Mouse (Mus musculus): ENCODE measurements at regions not wholly inside any gene's neighbourhood (a gene's known extent, or its start where the extent isn't known, plus 50 kb on each side); places are given as distances from the start of the nearest gene placed in this dataset.

- Histone ChIP-seq H3K4me2 (ENCODE audit: low read length) (no peak overlapping the region), H3K27me3 (replicated peaks; ENCODE audit: control insufficient read depth, insufficient read depth, low read length) (no peaks in the 10 kb centered on the region), H3K9ac (ENCODE audit: low read length) (no peak overlapping the region), H3K36me3 (ENCODE audit: control insufficient read depth, insufficient read depth, low read length) (no peaks in the 10 kb centered on the region), H3K4me3 (ENCODE audit: low read depth, low read length) (no peak overlapping the region), H3K4me1 (replicated peaks; ENCODE audit: control insufficient read depth, insufficient read depth, low read length) (no peaks in the 10 kb centered on the region; the same call in 1 of the 2 replicates), H3K9me3 (ENCODE audit: control insufficient read depth, low read length) (0 out of 2 replicates have a peak, but pooled peaks cover 2% of the 10 kb centered on the region), H3K27ac (ENCODE audit: low read depth) (no peak overlapping the region)
- WGBS: 68% methylated on average over 9 of the region's 9 CpGs
- ATAC-seq (replicated peaks; ENCODE audit: low FRiP score, low TSS enrichment, low read depth): no peak
- no peak for DNase-seq (ENCODE audit: low spot score)
Observed at GRCm38 (mm10) chr2:170253681-170254440, 106.0 kb upstream of the Zfp217 start.

GRCm38 (mm10) chr2:170252255-170253034 is 104.5 kb upstream of the Zfp217 start:
- WGBS: 66% methylated on average over 14 of the region's 14 CpGs
- Histone ChIP-seq H3K27me3 (replicated peaks; ENCODE audit: control insufficient read depth, insufficient read depth, low read length) (no peaks in the 10 kb centered on the region), H3K9me3 (ENCODE audit: control insufficient read depth, low read length) (no peaks in the 10 kb centered on the region), H3K9ac (ENCODE audit: low read length) (no peak overlapping the region), H3K27ac (ENCODE audit: low read depth) (no peak overlapping the region), H3K4me1 (replicated peaks; ENCODE audit: control insufficient read depth, insufficient read depth, low read length) (no peaks in the 10 kb centered on the region), H3K36me3 (ENCODE audit: control insufficient read depth, insufficient read depth, low read length) (no peaks in the 10 kb centered on the region), H3K4me2 (ENCODE audit: low read length) (no peak overlapping the region), H3K4me3 (ENCODE audit: low read depth, low read length) (no peak overlapping the region)
- no peak for ATAC-seq (replicated peaks; ENCODE audit: low FRiP score, low TSS enrichment, low read depth)
- DNase-seq (ENCODE audit: low spot score): no peak

DNA sequence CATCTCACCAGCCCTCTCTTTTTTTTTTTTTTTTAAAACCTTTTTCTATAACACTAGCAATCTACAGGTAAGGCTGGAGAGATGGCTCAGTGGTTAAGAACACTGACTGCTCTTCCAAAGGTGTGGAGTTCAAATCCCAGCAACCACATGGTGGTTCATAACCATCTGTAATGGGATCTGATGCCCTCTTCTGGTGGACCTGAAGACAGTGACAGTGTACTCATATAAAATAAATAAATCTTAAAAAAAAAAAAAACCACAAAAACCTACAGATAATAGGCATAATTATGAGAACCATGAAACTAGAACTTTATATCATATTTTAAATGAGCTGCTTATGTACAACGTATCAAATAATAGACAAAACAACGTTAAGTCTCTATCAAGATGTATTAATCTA is 102.8 kb upstream of the Zfp217 start:
- no peak overlapping the region for H3K9ac ChIP-seq (ENCODE audit: low read length)
- no peak for ATAC-seq (replicated peaks; ENCODE audit: low FRiP score, low TSS enrichment, low read depth)
- no peaks in the 10 kb centered on the region for H3K36me3 ChIP-seq (ENCODE audit: control insufficient read depth, insufficient read depth, low read length)
- no peak overlapping the region for H3K4me3 ChIP-seq (ENCODE audit: low read depth, low read length)
- H3K4me2 ChIP-seq (ENCODE audit: low read length): no peak overlapping the region
- H3K27ac ChIP-seq (ENCODE audit: low read depth): no peak overlapping the region
- 96% methylated on average over 2 of the region's 2 CpGs for WGBS
- no peaks in the 10 kb centered on the region for H3K4me1 ChIP-seq (replicated peaks; ENCODE audit: control insufficient read depth, insufficient read depth, low read length)
- no peaks in the 10 kb centered on the region for H3K27me3 ChIP-seq (replicated peaks; ENCODE audit: control insufficient read depth, insufficient read depth, low read length)
- H3K9me3 ChIP-seq (ENCODE audit: control insufficient read depth, low read length): no peaks in the 10 kb centered on the region
- DNase-seq (ENCODE audit: low spot score): no peak

- Histone ChIP-seq H3K27me3 (replicated peaks; ENCODE audit: control insufficient read depth, insufficient read depth, low read length) (no peaks in the 10 kb centered on the region), H3K27ac (ENCODE audit: low read depth) (no peak overlapping the region), H3K9ac (ENCODE audit: low read length) (no peak overlapping the region), H3K36me3 (ENCODE audit: control insufficient read depth, insufficient read depth, low read length) (no peaks in the 10 kb centered on the region), H3K4me1 (replicated peaks; ENCODE audit: control insufficient read depth, insufficient read depth, low read length) (no peaks in the 10 kb centered on the region), H3K4me3 (ENCODE audit: low read depth, low read length) (no peak overlapping the region), H3K9me3 (ENCODE audit: control insufficient read depth, low read length) (no peaks in the 10 kb centered on the region), H3K4me2 (ENCODE audit: low read length) (no peak overlapping the region)
- DNase-seq (ENCODE audit: low spot score) (no peak), ATAC-seq (replicated peaks; ENCODE audit: low FRiP score, low TSS enrichment, low read depth) (no peak)
- WGBS: 58% methylated on average over 11 of the region's 11 CpGs
Observed at GRCm38 (mm10) chr2:170247702-170248445, 100.0 kb upstream of the Zfp217 start.

GRCm38 (mm10) chr2:170245637-170246341 is 97.9 kb upstream of the Zfp217 start:
- Histone ChIP-seq H3K9me3 (ENCODE audit: control insufficient read depth, low read length) (no peaks in the 10 kb centered on the region), H3K4me1 (replicated peaks; ENCODE audit: control insufficient read depth, insufficient read depth, low read length) (no peaks in the 10 kb centered on the region), H3K36me3 (ENCODE audit: control insufficient read depth, insufficient read depth, low read length) (no peaks in the 10 kb centered on the region), H3K27ac (ENCODE audit: low read depth) (no peak overlapping the region), H3K4me3 (ENCODE audit: low read depth, low read length) (no peak overlapping the region), H3K9ac (ENCODE audit: low read length) (no peak overlapping the region), H3K4me2 (ENCODE audit: low read length) (no peak overlapping the region), H3K27me3 (replicated peaks; ENCODE audit: control insufficient read depth, insufficient read depth, low read length) (no peaks in the 10 kb centered on the region)
- DNase-seq (ENCODE audit: low spot score): no peak
- 55% methylated on average over 12 of the region's 12 CpGs for WGBS
- ATAC-seq (replicated peaks; ENCODE audit: low FRiP score, low TSS enrichment, low read depth): no peak

- Histone ChIP-seq H3K4me2 (ENCODE audit: low read length) (no peak overlapping the region), H3K27ac (ENCODE audit: low read depth) (no peak overlapping the region), H3K27me3 (replicated peaks; ENCODE audit: control insufficient read depth, insufficient read depth, low read length) (no peaks in the 10 kb centered on the region), H3K9ac (ENCODE audit: low read length) (no peak overlapping the region), H3K9me3 (ENCODE audit: control insufficient read depth, low read length) (no peaks in the 10 kb centered on the region), H3K4me3 (ENCODE audit: low read depth, low read length) (no peak overlapping the region), H3K4me1 (replicated peaks; ENCODE audit: control insufficient read depth, insufficient read depth, low read length) (no peaks in the 10 kb centered on the region), H3K36me3 (ENCODE audit: control insufficient read depth, insufficient read depth, low read length) (no peaks in the 10 kb centered on the region)
- DNase-seq (ENCODE audit: low spot score): no peak
- no peak for ATAC-seq (replicated peaks; ENCODE audit: low FRiP score, low TSS enrichment, low read depth)
- 78% methylated on average over 4 of the region's 4 CpGs for WGBS
Observed at GRCm38 (mm10) chr2:170244108-170244507, 96.2 kb upstream of the Zfp217 start.

DNA sequence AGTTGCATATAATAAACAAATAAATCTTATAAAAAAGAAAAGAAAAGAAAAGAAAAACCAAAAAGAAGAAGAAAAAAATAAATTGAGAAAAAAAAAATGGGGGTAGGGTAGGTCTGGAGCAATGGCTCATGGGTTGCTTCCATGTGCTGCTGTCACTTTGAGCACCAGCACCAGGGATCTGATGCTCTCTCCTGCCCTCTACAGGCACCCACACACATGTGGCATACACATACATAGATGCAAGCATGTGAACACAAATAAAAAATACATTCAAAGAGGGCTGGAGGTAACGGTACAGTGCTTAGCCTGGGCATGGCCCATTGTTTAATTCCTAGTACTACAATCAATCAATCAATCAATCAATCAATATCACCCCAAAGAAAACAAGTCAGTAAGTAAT is 90.1 kb upstream of the Zfp217 start:
- 93% methylated on average over 1 of the region's 1 CpGs for WGBS
- Histone ChIP-seq H3K9me3 (ENCODE audit: control insufficient read depth, low read length) (no peaks in the 10 kb centered on the region), H3K4me3 (ENCODE audit: low read depth, low read length) (no peak overlapping the region), H3K36me3 (ENCODE audit: control insufficient read depth, insufficient read depth, low read length) (no peaks in the 10 kb centered on the region), H3K27me3 (replicated peaks; ENCODE audit: control insufficient read depth, insufficient read depth, low read length) (no peaks in the 10 kb centered on the region), H3K9ac (ENCODE audit: low read length) (no peak overlapping the region), H3K27ac (ENCODE audit: low read depth) (no peak overlapping the region), H3K4me2 (ENCODE audit: low read length) (no peak overlapping the region), H3K4me1 (replicated peaks; ENCODE audit: control insufficient read depth, insufficient read depth, low read length) (no peaks in the 10 kb centered on the region)
- ATAC-seq (replicated peaks; ENCODE audit: low FRiP score, low TSS enrichment, low read depth) (0 out of 2 replicates have a peak, but pooled peaks have one; percentile 32), DNase-seq (ENCODE audit: low spot score) (no peak)

- H3K4me1 ChIP-seq (replicated peaks; ENCODE audit: control insufficient read depth, insufficient read depth, low read length): no peaks in the 10 kb centered on the region
- DNase-seq (ENCODE audit: low spot score): no peak
- H3K4me3 ChIP-seq (ENCODE audit: low read depth, low read length): no peak overlapping the region
- WGBS: 56% methylated on average over 4 of the region's 4 CpGs
- H3K36me3 ChIP-seq (ENCODE audit: control insufficient read depth, insufficient read depth, low read length): no peaks in the 10 kb centered on the region
- no peak for ATAC-seq (replicated peaks; ENCODE audit: low FRiP score, low TSS enrichment, low read depth)
- no peak overlapping the region for H3K4me2 ChIP-seq (ENCODE audit: low read length)
- H3K9ac ChIP-seq (ENCODE audit: low read length): no peak overlapping the region
- no peak overlapping the region for H3K27ac ChIP-seq (ENCODE audit: low read depth)
- no peaks in the 10 kb centered on the region for H3K27me3 ChIP-seq (replicated peaks; ENCODE audit: control insufficient read depth, insufficient read depth, low read length)
- H3K9me3 ChIP-seq (ENCODE audit: control insufficient read depth, low read length): no peaks in the 10 kb centered on the region
Observed at GRCm38 (mm10) chr2:170233426-170233825, 85.5 kb upstream of the Zfp217 start.
